Mouse (Mus musculus) liver, embryonic 15.5 days (tissue): ENCODE results near the gene Itgb6. TPM values are rescaled to one million over a fixed set of nuclear protein-coding genes. Genes with fewer than 3 reads are reported as not detected.

Experiments used
- ATAC-seq: fragments of 200-750 bp; cut with Nextera tagmentation; 2 replicates; pipeline ENCODE4 v1.8.0; 2017; ENCODE audit warnings: moderate number of reproducible peaks, mild to moderate bottlenecking, moderate library complexity; ENCODE audit not compliant: insufficient read depth
- H3K27ac ChIP-seq: fragments of 300-500 bp; sonication (generic); replicated peaks from 2 replicates; pipeline ENCODE4 v1.5.1; 2015; ENCODE audit warnings: mild to moderate bottlenecking, inconsistent platforms
- H3K27me3 ChIP-seq: fragments of 300-500 bp; sonication (generic); 2 replicates; pipeline ENCODE4 v1.6.1; 2015; ENCODE audit warnings: mild to moderate bottlenecking, inconsistent platforms
- H3K36me3 ChIP-seq: fragments of 300-500 bp; sonication (generic); replicated peaks from 2 replicates; pipeline ENCODE4 v1.6.1; 2015; ENCODE audit warnings: moderate library complexity, mild to moderate bottlenecking, inconsistent platforms
- H3K4me1 ChIP-seq: fragments of 300-500 bp; sonication (generic); replicated peaks from 2 replicates; pipeline ENCODE4 v1.6.1; 2015; ENCODE audit warnings: inconsistent platforms
- H3K4me2 ChIP-seq: fragments of 300-500 bp; sonication (generic); 2 replicates; pipeline ENCODE4 v1.6.1; 2015; ENCODE audit warnings: moderate library complexity, mild to moderate bottlenecking, inconsistent platforms
- H3K4me3 ChIP-seq: fragments of 300-500 bp; sonication (generic); replicated peaks from 2 replicates; pipeline ENCODE4 v1.5.1; 2015; ENCODE audit warnings: mild to moderate bottlenecking, inconsistent platforms
- H3K9ac ChIP-seq: fragments of 300-500 bp; sonication (generic); 2 replicates; pipeline ENCODE4 v1.6.1; 2015; ENCODE audit warnings: moderate library complexity, mild to moderate bottlenecking, inconsistent platforms
- H3K9me3 ChIP-seq: fragments of 300-500 bp; sonication (generic); replicated peaks from 2 replicates; pipeline ENCODE4 v1.6.1; 2016; ENCODE audit warnings: inconsistent platforms
- WGBS: fragments of 180-500 bp; shearing (Covaris S2); methylation state at CpG from one replicate; pipeline ENCODE4 v1.1.7; 2015; ENCODE audit warnings: mixed read lengths; ENCODE audit not compliant: insufficient replicate concordance; 5-methylcytosine and 5-hydroxymethylcytosine counted together
- polyA plus RNA-seq: library from polyadenylated mRNA; unstranded; fragments of >200 nt; fragmentation: Nextera tagmentation; extraction: Ambion mirVana; gene quantifications from 2 replicates; pipeline ENCODE4 v1.2.1, GENCODE M21; 2015

Itgb6 gene
- polyA plus RNA-seq, 1 experiment from 2014 or later = 0.17 TPM

DNA sequence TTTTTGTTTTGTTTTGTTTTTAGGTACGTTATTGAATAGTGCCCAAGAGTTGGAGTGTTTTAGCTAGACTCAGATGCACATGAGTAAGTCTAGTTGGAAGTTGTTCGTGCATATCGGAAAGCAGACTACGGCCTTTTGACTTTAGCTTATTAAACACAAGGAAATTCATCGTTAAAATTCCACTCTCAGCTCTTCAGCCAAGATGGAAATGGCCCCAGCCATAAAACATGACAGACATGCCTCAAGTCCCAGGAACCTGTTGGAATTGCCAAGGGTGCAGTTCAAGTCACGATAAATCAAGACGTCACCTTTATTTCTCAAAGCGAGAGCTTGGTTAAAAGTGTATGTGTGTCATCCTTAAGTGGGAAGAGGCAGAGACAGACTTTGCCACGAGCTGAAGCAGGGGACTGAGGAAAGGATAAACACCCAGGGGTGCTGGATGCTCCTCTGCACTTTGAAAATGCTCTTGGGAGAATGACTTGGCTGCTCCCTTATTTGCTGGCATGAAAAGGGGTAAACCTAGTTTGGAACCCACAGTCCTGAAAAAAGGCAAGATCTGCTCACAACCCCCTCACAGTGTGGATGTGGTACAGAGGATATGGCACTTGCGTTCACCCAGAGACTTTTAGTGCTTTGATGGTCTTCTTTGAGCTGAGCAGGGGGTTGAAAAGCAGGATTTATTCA is 6.6 kb upstream of the Itgb6 start:
- Histone ChIP-seq H3K36me3 (no peaks in the 10 kb centered on the region), H3K4me2 (no peak overlapping the region), H3K27me3 (no peaks in the 10 kb centered on the region), H3K27ac (no peak overlapping the region), H3K9me3 (no peaks in the 10 kb centered on the region), H3K4me3 (no peak overlapping the region), H3K9ac (no peak overlapping the region), H3K4me1 (no peaks in the 10 kb centered on the region)
- no peak for ATAC-seq
- WGBS = 62% methylated on average over 10 of the region's 10 CpGs

DNA sequence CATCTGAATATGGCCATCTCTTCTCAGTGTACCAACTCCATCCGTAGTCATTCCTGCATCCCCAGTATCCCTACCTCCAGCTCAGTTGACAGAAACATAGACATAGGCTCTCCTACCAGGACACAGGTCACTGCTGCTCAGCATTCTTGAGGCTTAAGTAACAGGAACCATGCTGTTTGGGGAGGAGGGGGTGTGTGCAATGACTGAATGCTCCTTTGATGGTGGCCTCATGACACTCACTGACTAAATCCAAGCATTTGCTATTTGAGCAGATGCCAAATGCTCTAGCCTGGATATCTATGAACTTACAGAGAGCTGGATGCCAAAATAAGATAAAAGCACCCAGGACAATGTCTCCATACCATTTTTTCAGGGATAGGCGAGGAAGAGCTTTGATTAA is 2.2 kb upstream of the Itgb6 start:
- no peak for ATAC-seq
- 52% methylated on average over 2 of the region's 2 CpGs for WGBS
- no peak overlapping the region for H3K4me3 ChIP-seq

DNA sequence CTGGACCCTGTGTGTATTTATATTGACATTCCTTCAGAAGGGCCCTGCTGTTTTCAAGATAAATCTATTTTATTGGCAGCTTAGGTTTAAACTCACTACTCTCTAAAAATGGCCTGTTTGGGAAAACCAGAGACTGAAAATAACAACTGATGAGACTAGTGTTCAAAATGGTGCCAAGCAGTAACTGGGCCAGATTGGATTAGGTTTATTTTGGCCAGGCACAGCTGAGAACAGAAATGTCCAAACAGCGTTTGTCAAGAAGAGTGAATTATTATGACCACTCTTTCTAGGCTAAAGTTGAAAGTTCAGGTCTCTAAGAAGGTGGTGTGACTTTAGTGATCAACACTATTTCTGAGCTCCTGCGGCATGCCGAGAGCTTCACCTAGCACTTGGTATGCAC is 524 bp upstream of the Itgb6 start:
- H3K4me1 ChIP-seq = no peaks in the 10 kb centered on the region
- no peaks in the 10 kb centered on the region for H3K27me3 ChIP-seq
- H3K27ac ChIP-seq = no peak overlapping the region
- no peaks in the 10 kb centered on the region for H3K36me3 ChIP-seq
- H3K4me3 ChIP-seq = no peak overlapping the region
- H3K9ac ChIP-seq = no peak overlapping the region
- 71% methylated on average over 3 of the region's 3 CpGs for WGBS
- no peak for ATAC-seq
- no peak overlapping the region for H3K4me2 ChIP-seq
- no peaks in the 10 kb centered on the region for H3K9me3 ChIP-seq

More for the DNA sequence above, 2.2 kb upstream of the Itgb6 start:
- Histone ChIP-seq H3K4me2 (no peak overlapping the region), H3K9me3 (no peaks in the 10 kb centered on the region), H3K4me1 (no peaks in the 10 kb centered on the region), H3K27ac (no peak overlapping the region), H3K9ac (no peak overlapping the region), H3K36me3 (no peaks in the 10 kb centered on the region), H3K27me3 (no peaks in the 10 kb centered on the region)

- no peak overlapping the region for H3K4me2 ChIP-seq
- H3K27me3 ChIP-seq = peaks cover 3% of the 10 kb centered on the region; the same call in 1 of the 2 replicates
- no peaks in the 10 kb centered on the region for H3K9me3 ChIP-seq
- H3K9ac ChIP-seq = no peak overlapping the region
- no peak for ATAC-seq
- H3K27ac ChIP-seq = no peak overlapping the region
- H3K36me3 ChIP-seq = no peaks in the 10 kb centered on the region
- H3K4me3 ChIP-seq = no peak overlapping the region
- H3K4me1 ChIP-seq = no peaks in the 10 kb centered on the region
- WGBS = 18% methylated on average over 5 of the region's 5 CpGs
These were observed 1.5 kb downstream of the Itgb6 start for GRCm38 (mm10) chr2:60720906-60721305.

DNA sequence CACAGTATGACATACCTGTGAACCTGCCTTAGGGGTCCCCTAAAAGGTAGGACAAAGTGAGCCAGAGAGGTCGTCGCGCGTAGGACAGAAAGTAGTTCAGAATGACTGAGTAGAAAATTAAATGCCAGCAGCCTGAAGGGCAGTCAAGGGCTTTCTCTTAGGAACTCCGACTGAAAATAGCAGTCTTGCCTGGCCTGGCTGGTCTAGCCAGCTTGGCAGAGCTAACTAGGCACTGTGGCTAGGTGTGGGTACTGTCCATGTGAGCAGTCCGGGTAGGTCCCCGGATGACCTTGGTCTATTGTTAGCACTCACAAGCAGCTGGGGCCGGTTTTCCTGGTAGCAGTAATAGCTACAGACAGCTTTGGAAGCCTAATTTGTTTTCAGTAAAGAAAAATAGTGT is 2.2 kb downstream of the Itgb6 start:
- H3K27ac ChIP-seq = no peak overlapping the region
- no peak overlapping the region for H3K4me3 ChIP-seq
- H3K9me3 ChIP-seq = no peaks in the 10 kb centered on the region
- H3K4me1 ChIP-seq = no peaks in the 10 kb centered on the region
- H3K4me2 ChIP-seq = no peak overlapping the region
- H3K27me3 ChIP-seq = peaks cover 3% of the 10 kb centered on the region; the same call in 1 of the 2 replicates
- WGBS = 67% methylated on average over 8 of the region's 8 CpGs
- no peak for ATAC-seq
- no peak overlapping the region for H3K9ac ChIP-seq
- H3K36me3 ChIP-seq = no peaks in the 10 kb centered on the region

DNA sequence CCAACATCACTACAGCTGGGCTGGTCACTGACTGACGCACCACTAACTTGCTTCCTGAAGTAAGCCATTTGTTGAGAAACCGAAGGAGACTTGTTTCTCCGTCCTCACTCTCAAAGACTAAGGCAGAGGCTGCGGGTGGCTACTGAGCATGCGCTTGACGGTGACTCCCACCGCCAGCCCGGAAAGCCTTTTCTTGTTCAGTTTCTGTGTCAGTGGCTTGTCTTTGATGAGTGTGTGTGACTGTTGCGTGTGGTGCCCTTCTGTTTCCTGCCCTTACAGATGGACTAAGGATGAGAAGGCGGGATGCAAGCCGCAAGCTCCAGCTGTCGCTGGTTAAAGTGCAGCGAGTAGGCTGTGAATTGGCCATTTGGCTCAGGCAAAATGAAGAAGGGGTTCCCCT is 5.1 kb downstream of the Itgb6 start:
- Histone ChIP-seq H3K9ac (no peak overlapping the region), H3K4me3 (no peak overlapping the region), H3K9me3 (no peaks in the 10 kb centered on the region), H3K36me3 (no peaks in the 10 kb centered on the region), H3K27me3 (peaks cover 3% of the 10 kb centered on the region; the same call in 1 of the 2 replicates), H3K4me2 (no peak overlapping the region), H3K4me1 (no peaks in the 10 kb centered on the region), H3K27ac (no peak overlapping the region)
- ATAC-seq = no peak
- 53% methylated on average over 13 of the region's 13 CpGs for WGBS

GRCm38 (mm10) chr2:60716549-60716948 is 5.9 kb downstream of the Itgb6 start:
- H3K9ac ChIP-seq = no peak overlapping the region
- H3K4me2 ChIP-seq = no peak overlapping the region
- peaks cover 3% of the 10 kb centered on the region; the same call in 1 of the 2 replicates for H3K27me3 ChIP-seq
- no peaks in the 10 kb centered on the region for H3K36me3 ChIP-seq
- ATAC-seq = no peak
- no peak overlapping the region for H3K4me3 ChIP-seq
- H3K27ac ChIP-seq = no peak overlapping the region
- H3K4me1 ChIP-seq = no peaks in the 10 kb centered on the region
- H3K9me3 ChIP-seq = no peaks in the 10 kb centered on the region

DNA sequence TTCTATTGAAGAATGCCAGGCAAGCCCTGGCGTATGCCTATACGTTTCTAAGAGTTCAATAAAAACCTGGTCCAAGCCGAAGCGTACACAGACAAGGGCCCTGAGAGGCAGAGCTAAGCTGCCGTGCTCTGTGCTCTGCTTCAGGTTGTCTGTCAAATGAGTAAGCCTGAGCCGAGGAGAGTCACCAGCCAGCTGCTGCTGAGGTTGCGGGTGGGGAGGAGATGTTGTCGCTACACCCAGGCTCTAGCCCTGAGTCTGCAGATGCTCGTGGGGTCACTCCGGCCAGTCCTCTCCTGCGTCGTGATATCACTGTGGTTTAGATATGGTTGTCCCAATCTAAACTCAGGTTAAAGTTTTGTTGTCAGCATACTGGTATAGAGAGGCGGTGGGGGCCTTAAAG is 6.7 kb downstream of the Itgb6 start:
- H3K4me2 ChIP-seq = no peak overlapping the region
- no peaks in the 10 kb centered on the region for H3K9me3 ChIP-seq
- peaks cover 3% of the 10 kb centered on the region; the same call in 1 of the 2 replicates for H3K27me3 ChIP-seq
- no peak overlapping the region for H3K27ac ChIP-seq
- no peak overlapping the region for H3K4me3 ChIP-seq
- no peaks in the 10 kb centered on the region for H3K4me1 ChIP-seq
- no peaks in the 10 kb centered on the region for H3K36me3 ChIP-seq
- no peak overlapping the region for H3K9ac ChIP-seq
- WGBS = 68% methylated on average over 13 of the region's 13 CpGs
- no peak for ATAC-seq

- H3K9ac ChIP-seq = no peak overlapping the region
- no peaks in the 10 kb centered on the region for H3K36me3 ChIP-seq
- H3K27ac ChIP-seq = no peak overlapping the region
- 64% methylated on average over 8 of the region's 8 CpGs for WGBS
- H3K4me2 ChIP-seq = no peak overlapping the region
- no peaks in the 10 kb centered on the region for H3K4me1 ChIP-seq
- H3K27me3 ChIP-seq = peaks cover 3% of the 10 kb centered on the region; the same call in 1 of the 2 replicates
- ATAC-seq = no peak
- no peaks in the 10 kb centered on the region for H3K9me3 ChIP-seq
- H3K4me3 ChIP-seq = no peak overlapping the region
These were observed 7.4 kb downstream of the Itgb6 start for GRCm38 (mm10) chr2:60714971-60715502.

- peaks cover 3% of the 10 kb centered on the region; the same call in 1 of the 2 replicates for H3K27me3 ChIP-seq
- H3K9ac ChIP-seq = no peak overlapping the region
- ATAC-seq = no peak
- H3K9me3 ChIP-seq = no peaks in the 10 kb centered on the region
- no peak overlapping the region for H3K4me3 ChIP-seq
- no peak overlapping the region for H3K4me2 ChIP-seq
- no peaks in the 10 kb centered on the region for H3K36me3 ChIP-seq
- 21% methylated on average over 7 of the region's 7 CpGs for WGBS
- H3K27ac ChIP-seq = no peak overlapping the region
- H3K4me1 ChIP-seq = no peaks in the 10 kb centered on the region
These were observed 8.0 kb downstream of the Itgb6 start for GRCm38 (mm10) chr2:60714475-60714874.

DNA sequence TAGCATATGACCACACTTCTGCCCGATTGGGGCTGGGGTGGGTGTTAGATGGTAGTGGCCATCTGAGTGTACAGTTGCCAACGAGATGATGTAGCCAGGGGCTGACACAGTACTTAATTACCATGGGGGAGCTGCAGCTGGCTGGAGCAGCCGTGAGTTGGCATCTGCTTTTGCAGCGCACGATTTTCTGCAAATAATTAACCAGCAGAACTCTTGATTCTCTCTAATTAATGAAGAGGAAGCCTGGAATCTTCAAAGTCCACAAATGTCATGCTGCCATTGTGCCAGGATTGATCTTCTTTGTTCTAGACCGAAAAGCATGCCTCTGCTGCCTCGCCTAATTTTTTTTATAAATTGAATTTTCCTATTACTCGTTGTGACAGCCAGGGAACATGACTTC is 8.6 kb downstream of the Itgb6 start:
- Histone ChIP-seq H3K9me3 (no peaks in the 10 kb centered on the region), H3K4me3 (no peak overlapping the region), H3K36me3 (no peaks in the 10 kb centered on the region), H3K9ac (no peak overlapping the region), H3K4me2 (no peak overlapping the region), H3K27me3 (peaks cover 3% of the 10 kb centered on the region; the same call in 1 of the 2 replicates), H3K27ac (no peak overlapping the region), H3K4me1 (no peaks in the 10 kb centered on the region)
- no peak for ATAC-seq
- 46% methylated on average over 8 of the region's 8 CpGs for WGBS

- peaks cover 3% of the 10 kb centered on the region; the same call in 1 of the 2 replicates for H3K27me3 ChIP-seq
- H3K4me1 ChIP-seq = no peaks in the 10 kb centered on the region
- no peak overlapping the region for H3K4me2 ChIP-seq
- ATAC-seq = no peak
- no peak overlapping the region for H3K27ac ChIP-seq
- 56% methylated on average over 5 of the region's 5 CpGs for WGBS
- no peak overlapping the region for H3K9ac ChIP-seq
- no peak overlapping the region for H3K4me3 ChIP-seq
- H3K36me3 ChIP-seq = no peaks in the 10 kb centered on the region
- H3K9me3 ChIP-seq = no peaks in the 10 kb centered on the region
These were observed 9.6 kb downstream of the Itgb6 start for GRCm38 (mm10) chr2:60712891-60713290.
